Mouse (Mus musculus) liver (tissue): Measurements from ENCODE around the gene Grm1.
A peak's percentile ranks its signal among the peaks of the same experiment; 100 is the strongest.
"Not testable (repeated sequence)": the region's sequence is repeated elsewhere in the genome, so short reads cannot be mapped to it uniquely, and the experiment has no call there.

Experiments
- DNase-seq: peaks from one replicate; pipeline ENCODE4 v3.0.0-alpha.2; 2020; ENCODE audit warnings: mixed read lengths

The Grm1 gene

DNA sequence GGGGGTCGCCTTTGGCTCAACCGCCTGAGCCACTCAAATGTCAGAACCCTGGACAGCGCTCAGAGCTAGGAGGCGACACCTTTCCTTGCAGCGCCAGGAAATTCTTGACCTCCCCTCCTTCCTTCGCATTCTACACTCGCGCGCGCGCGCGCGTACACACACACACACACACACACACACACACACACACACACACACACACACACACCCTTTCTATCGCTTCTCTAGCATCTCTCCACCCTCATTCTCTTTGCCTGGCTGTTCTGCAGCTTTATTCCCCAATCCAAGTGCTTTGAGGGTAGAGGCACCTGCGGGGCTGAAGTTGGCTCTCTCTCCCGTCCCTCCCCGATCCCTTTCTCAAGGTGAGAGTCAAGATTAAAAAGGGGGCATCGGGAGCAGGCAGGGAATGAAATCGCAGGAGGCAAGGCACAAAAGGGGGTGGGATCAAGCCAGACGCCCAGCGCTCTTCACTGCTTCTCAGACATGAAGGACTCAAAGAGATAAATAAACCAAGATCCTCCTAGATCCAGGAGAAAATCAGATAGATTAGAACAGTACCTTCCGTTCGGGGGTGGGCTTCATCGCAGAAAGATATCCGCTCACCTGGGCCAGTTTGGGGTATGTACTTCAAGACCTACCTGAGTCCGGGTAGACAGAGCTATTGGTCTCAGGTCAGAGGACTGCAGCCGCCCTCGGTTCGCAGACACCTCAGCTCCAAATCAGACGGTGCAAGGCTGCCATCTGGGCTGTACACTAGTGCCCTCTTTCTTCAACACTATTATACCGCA, at the start of gene Grm1:
Grm1 (minus strand) TSS at position 746 of the 788 bp plus-strand sequence.
- DNase-seq: peak; percentile 28

DNA sequence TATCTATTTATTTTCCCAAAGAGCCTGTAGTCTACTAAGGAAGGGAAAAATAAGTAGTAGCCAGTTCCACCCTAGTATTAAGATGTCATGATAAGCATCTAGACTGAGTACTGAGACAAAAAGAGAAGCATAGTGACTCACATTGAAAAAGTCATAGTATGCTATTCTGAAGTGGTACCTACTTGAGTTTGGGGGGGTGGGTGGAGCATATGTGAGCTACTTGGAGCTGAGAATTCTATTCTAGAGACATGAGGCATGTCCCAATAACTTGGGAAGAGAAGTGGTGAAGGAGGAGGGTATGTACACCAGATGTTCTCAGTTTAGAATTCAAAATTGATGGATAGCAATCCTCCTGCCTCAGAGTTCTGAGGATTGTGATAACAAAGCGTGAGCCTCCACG, 39.6 kb upstream of the Grm1 start:
- DNase-seq: no peak

DNA sequence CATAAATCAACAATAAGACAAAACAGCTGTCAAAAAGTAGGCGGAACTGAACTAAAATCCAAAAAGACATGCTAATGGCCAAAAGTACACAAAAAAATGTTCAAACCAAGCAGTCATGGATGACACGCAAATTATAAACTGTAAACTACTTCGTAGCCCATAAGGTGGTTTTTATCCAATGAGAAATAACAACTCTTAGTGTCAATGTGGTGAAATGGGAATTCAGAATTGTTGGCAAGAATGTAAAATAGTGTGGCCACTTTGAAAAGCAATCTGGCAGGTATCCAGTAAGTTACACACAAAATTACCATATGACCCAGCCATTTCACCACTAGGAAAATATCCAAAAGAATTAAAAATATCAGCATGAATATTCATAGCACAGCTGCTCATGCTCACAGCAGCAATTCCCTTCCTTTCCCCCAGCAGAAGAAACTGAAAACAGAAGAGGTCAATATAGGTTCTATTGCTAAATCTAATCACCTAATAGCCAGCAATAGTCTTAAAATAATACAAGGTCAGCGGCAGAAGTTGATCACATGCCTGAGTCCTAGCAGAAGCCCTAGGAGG, 16.4 kb upstream of the Grm1 start:
- no peak for DNase-seq

DNA sequence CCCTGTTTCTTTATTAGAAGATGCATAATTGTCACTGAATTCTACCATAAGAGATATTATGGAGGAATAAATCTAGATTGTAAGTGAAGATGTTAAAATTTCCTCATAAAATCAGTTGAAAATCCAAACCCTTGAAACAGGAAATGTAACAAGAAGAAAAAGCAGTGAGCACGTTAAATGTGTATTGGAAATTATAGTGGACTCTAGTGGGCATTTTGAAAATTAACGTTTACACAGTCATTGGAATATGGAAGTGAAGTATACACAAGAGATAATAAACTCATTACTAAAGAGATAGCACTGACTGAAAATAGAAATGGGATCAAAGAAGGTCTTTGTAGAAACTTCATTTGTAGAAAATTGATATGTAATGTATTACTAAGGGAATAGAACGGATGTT, 4.2 kb upstream of the Grm1 start:
- no peak for DNase-seq

DNA sequence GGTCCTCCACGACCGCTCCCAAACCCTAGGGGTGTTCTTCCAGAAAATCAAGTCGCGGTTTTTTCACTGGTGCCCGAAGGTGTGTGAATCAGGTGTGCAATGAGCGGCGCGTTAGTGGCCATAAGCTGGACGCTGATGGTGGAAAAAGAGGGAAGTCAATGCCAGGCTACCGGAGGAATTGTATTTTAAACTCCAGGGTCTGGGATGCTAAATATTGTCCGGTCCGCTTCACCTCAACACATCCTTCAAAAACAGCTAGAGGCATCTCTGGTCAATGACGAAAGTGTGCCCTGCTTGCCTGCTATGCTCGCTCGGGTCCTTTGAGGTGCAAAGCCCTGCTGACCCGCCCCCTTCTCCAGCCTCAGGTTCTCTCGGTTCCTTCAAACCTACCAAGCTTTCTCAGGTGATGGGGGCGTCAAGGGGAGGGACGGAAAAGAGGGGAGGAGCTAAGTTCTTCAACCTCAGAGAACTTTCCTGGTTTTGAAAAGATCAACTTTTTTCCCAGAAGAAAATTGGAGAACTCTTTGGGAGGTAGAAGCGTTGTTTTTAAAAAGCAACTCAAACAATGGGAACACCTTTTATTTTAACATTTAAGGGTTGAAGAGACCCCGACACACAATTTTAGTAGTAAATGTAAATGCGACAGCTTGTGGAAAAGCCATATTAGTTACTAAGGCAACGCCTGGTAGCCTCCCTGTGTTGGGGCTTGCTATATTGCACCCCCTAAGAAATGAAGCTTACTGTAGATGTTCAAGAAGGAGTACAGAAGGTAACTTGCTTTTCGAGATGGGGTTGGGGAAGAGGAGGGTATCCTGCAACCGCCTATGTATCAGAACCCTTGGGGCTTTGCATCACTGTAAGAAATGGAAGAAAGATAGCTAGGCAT, 1.2 kb downstream of the Grm1 start:
- no peak for DNase-seq

DNA sequence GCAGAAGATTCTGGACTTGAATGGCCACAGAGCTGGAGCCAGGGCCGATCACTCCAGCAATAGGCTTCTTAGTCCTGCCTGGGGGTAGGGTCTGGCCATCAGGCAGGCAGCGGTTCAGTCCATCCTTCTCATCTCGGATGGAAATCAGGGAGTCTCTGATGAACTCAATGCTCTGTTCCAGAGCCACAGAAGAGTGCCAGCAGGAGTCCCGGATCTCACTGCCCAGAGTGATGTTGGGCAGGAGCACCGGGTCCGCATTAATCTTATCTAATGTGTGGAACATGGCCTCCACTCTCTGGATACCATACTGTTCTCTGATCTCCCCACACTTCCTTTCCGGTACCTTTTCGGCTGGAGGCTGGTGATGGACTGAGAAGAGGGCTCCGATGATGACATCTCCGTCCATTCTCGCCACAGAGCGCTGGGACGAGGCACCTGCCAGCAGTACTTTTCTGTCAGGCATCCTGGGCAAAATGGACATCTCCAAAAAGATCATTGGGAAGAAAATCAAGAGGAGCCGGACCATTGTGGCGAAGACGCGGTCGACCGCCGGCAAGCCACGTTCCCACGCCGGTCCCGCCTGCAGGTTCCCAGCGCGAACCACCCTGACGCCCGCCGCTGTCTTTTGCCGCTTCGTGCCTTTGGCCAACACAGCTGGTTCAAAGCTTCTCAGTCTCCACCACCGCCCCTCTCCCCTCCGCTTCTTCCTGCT, 2.0 kb downstream of the Grm1 start:
- DNase-seq: no peak

DNA sequence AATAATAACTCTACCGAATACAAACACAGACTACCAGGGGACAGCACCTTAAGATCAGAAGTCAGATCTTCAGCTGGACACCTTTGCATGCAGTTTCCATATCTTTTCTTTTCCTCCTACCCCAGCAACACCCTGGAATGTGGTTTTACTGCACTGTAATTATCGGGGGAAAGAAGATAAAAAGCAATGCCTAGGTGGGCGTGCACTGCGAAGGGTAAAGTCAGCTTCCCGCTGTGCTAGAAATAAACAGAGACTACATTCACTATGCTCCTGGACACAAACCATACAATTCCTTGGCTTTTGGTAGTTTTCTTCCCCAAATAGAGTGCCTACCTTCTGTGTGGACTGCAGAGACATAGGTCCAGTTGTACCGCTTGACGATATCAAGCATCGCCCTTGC, 2.6 kb downstream of the Grm1 start:
- no peak for DNase-seq

DNA sequence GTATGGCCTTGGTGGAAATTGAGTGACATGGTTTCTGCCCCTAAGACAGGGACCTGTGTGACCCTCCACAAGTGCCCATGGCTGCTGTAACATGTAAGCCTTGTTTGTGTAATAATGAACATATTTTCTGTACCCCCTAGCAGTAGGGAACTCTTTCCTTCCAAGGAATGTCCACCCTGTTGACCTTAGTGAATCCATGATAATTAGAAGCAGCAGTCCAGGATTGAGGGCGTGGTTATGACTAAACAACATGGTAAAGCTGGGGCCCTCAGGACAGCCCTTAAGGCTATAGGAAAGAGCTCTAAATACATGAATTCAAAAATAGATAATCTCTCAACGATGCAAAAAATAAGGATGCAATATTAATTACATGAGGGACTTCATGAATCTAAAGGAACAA, 17.0 kb downstream of the Grm1 start:
- no peak for DNase-seq

DNA sequence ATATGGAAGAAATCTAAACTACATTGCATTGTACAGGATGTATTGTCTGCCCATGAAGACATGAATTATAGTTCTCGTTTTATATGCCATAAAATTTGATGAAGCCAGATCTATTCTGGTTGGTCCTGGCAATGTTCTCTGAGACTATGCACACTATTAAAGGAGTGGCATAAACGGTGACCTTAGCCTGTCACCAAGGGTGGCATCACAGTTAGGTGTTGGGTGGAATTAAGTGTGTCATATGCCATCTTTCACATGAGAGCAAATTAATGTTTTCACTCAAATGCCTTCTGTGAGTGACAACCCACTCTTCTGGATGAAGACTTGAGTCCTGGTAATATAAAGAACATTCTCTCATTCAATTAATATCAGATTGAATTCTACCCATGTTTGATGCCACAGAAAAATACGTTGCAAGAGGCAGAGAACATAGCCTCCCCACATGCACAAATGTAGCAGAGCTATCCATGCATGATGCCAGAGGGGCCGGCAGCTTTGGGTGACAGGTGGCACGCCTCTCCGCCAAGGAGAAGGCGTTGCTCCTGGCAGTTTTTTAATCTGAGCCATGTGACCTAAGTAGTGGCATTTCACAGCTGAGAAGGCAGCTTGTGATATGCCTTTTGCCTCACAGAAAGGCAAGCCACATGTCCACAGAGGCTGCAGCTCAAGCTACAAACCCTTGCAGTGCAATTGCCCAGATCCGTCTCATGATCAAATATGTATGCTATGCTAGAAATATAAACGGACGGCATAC, 20.7 kb downstream of the Grm1 start:
- DNase-seq: no peak

DNA sequence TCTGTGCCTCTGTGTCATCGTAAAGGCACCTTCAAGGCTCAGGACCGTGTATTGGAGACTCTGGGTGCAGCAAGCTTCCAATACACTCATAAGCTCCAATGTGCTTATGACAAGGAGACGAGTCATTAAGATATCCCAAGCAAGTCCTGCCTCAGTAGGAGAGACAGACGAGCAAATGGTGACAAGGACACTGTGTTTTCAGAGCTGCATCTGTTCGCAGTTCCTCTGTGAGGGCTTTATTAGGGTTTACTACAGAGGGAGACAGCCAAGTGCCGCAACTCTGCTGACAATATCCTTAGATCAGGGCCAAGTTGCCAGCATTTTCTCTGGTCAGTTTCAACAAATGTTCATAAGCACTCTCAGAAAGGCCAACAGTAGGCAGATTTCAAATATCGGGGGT, 32.8 kb downstream of the Grm1 start:
- no peak for DNase-seq

DNA sequence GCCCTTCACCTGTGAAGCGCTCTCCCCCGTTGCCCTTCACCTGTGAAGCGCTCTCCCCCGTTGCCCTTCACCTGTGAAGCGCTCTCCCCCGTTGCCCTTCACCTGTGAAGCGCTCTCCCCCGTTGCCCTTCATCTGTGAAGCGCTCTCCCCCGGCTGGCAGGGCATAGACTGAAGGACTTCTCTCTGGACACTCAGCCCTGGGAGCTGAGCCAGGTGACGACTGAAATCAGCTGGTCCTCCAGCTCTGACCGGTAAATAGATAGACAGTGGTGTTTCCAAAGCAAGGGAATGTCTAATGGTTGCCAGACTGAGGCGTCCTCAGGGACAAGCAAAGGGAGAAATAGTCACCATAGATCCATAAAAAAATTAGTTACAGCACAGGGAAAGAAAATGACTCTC, 36.7 kb downstream of the Grm1 start:
- not testable (repeated sequence) for DNase-seq

DNA sequence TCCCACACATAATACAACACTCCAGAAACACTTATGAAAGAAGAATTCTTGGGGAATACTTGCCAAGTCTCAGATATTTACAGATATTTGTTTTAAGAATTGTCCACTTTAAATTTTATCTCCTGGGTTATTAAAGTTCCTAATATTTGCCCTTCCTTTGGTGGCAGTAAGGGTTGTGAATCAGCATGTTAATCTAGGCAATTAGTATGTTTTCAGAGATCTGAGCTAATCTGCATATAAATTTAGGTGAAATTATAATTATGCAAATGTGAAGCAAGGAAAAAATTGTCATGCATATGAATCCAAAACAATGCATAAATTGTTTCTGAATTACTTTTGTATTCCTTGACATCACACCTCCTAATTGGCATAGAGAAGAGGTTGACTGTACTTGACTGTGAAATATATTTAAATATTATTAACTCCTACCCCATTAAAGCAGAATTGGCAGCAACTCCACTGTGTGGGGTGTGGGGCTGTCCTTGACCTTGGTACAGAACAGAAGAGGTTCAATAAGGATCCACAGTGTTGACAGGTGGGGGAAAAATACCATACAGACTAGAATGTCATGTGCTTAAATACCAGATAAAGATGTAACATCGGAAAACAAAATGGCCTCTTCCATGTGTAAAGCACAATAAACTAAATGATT, 37.6 kb downstream of the Grm1 start:
- no peak for DNase-seq

DNA sequence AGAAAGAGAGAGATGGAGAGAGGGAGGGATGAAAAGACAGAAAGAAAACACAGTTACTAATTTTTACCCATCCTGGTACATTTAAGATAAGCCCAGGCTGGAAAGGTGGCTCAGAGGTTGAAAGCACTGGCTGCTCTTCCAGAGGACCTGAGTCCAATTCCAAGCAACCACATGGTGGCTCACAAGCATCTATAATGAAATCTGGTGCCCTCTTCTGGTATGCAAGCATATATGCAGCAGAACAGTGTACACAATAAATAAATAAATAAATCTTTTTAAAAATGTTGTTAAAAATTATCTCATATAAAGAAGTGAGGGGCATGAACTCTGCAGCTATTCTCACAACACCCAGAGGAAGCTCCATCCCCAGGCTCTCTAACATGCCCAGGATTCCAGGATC, 42.8 kb downstream of the Grm1 start:
- DNase-seq: no peak

DNA sequence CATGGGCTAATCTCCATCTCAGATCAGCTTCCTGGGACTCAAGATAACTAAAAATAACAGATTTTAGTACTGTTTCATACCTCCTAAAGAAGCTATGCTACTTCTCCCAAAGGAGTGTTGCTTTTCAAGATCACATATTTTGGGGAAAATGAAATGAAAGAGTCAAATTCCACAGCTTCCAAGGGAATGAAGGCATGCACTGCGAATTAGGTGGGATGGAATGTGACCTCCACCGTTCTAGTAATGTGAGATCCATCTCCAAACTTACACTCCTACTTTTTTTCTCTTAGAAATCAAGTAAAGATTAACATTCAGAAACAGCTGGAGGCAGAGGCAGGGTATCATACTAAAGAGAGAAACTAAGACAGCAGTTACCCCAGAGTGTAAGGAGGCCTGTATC, 49.9 kb downstream of the Grm1 start:
- no peak for DNase-seq

DNA sequence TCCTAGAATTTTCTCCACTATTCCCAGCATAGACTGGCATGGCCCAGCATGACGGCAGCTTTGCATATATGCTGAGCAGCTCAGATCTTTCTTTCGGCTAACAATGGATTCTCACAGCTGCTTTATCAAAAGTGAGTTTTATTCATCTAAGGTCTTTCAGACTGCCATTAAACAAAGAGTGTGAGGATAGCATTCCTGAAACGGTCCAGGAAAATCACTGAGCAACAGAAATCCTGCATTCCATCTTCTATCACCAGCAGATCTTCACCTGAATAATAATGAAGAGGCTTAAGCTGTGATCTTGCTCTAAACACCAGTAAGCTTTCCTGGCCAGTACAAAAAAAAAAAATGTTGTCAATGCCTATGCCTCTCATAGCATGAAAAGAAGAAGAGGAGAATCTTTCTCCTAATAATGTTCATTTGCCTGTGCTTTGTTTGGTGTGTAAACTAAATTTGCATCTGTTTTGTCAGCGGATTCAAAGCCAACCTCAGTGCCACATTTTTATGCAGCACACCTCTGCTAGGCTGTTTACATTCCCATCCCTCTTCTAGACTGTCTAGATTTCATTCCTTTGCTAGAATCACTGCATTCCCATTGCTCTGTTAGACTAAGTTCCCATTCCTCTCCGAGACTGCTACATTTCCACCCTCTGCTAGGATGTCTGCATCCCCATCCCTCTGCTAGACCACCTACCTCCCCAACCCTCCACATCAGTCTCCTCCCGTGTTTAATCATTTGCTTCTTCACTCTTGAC, 56.2 kb downstream of the Grm1 start:
- no peak for DNase-seq

DNA sequence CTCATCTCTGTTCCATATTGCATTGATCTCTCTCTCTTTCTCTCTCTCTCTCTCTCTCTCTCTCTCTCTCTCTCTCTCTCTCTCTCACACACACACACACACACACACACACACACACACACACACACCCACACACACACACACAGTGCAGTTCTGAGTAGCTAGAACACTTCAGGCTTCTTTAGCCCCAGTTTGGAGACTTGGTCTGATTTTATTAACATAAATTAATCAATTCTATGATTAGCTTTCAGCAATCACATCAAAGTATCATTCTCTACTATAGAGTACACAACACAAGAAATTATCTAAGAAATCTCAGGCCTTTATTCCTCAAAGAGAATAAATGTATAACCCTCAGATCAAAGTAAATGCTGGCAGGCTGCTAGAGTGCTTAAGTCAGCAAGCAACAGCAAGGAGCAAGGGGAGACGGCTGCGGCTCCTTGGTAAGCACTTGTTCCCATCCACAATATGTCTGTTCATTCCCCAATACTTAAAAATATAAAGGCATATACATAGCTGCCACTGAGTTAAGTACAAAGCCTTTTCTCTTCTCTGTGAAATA, 63.1 kb downstream of the Grm1 start:
- DNase-seq: no peak

DNA sequence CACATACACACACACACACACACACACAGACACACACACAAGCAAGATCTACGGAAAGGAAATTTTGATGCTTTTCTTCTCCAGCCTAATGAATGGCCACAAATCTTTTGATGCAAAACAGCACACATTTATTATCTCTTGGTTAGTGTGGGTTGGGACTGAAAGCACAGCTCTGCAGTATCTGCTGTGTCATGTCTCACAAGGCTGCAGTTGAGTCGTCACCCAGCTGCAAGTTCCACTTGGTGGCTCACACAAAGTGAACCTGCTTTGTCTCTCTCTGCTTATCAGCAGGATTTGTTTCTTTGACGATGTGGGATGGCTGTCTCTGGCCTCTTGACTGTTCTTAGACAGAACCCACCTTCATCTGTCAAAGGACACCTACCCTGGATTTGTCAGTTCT, 68.5 kb downstream of the Grm1 start:
- no peak for DNase-seq

DNA sequence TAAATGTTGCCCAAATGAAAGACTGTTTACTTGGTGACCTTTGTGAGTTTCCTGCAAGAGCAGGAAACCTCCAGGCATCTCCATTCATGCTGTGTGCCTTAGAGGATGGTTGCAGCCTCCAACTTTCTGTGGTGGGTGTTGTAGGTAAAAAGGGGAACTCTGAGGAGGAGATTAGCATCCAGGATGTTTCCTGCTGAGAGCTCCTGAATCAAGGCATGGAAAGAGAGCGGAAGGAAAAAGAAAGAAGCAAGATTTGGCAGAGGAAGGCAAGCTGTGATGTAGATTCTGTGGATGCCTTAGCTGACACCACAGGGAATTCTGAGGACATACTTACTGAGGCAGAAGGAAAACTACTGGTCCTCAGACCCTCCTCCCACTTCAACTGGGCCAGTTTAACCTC, 85.4 kb downstream of the Grm1 start:
- DNase-seq: no peak

DNA sequence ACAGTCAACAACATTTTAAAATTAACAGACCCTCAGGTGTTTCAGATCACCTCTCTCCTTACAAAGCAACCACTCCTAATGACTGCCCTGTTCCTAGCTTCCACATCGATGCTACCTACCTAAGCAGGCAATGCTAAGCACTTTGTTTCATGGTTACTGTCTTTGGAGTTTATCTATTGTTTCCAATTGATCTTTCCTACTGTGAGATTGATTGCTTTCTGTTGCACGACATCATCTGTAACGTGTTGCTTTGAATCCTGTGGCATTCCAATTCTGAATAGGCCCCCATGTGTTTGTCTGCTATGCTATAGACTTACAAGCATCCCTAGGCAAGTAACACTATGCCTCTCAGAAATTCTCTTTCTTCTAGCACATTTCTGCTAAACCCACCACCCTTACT, 90.4 kb downstream of the Grm1 start:
- no peak for DNase-seq

DNA sequence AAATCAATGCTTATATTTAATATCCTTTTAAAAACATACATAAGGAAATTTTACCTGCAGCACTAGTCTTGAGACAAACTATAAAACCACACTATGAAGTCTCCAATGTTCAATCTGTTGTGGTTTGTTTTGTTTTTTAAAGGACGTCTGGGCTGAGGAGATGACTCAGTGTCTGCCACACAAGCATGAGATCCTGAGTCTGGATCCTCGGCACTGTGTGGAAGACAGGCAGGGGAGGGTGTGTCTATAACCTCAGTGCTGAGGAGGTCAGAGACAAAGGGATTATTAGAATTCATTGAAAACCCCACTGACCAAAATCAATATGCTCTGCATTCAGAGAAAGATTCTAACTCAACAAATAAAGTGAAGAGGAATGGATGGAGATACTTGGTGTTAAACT, 110.8 kb downstream of the Grm1 start:
- DNase-seq: no peak
